In genomic region chr17:73062701-73063100, GRCm38 (mm10) we compare ENCODE assay signal across 26 mouse cellular contexts. TPM values are rescaled to one million over a fixed set of nuclear protein-coding genes. Genes with fewer than 3 reads are reported as not detected.
DNase-seq lines count a peak whose midpoint lies in the region; ATAC-seq and TF ChIP-seq lines count a peak whose summit lies in the region.
"Had no signal": no experiment of that assay in that cellular context is flagged by ENCODE, and none has a peak within 500 bp of the region (broad histone marks: within the 10 kb centered on the region; RNA-seq: fewer than 3 reads in every experiment).

No protein-coding gene starts in this region.

- no peaks in the 10 kb centered on the region for H3K27me3 ChIP-seq in limb, embryonic 12.5 days
- H3K27me3 ChIP-seq in limb, embryonic 10.5 days (ENCODE audit: low read depth, poor library complexity, severe bottlenecking): no peaks in the 10 kb centered on the region
- H3K27me3 ChIP-seq: intestine, embryonic 15.5 days; Patski had no signal

- H3K9me3 ChIP-seq in limb, embryonic 12.5 days: no peaks in the 10 kb centered on the region
- H3K9me3 ChIP-seq in limb, embryonic 10.5 days (replicated peaks): no peaks in the 10 kb centered on the region
- H3K9me3 ChIP-seq: hindbrain, embryonic 10.5 days; hindbrain, embryonic 13.5 days; intestine, embryonic 15.5 days had no signal

- whole genome bisulfite sequencing in limb, embryonic 12.5 days: 97% methylated on average over 1 of the region's 1 CpGs
- WGBS in limb, embryonic 10.5 days: 95% methylated on average over 1 of the region's 1 CpGs

- ATAC-seq in limb, embryonic 12.5 days (ENCODE audit: insufficient number of reproducible peaks, insufficient read depth, low FRiP score, low TSS enrichment, low read depth): no peak
- ATAC-seq in megakaryocyte, adult 5-6 weeks (ENCODE audit: poor library complexity, severe bottlenecking): peak; percentile 38; the same call in 1 of the 2 replicates
- ATAC-seq: CD4-positive, CD25-positive, alpha-beta regulatory T cell, adult 4 months; forebrain, embryonic 14.5 days; forebrain, postnatal 0 days; hindbrain, embryonic 16.5 days; intestine, embryonic 15.5 days; Patski had no signal

- 0 out of 2 replicates have a peak, but pooled peaks have one; percentile 44 for TF ChIP-seq POLR2A in embryonic fibroblast, embryonic 13.5 days (IDR thresholded peaks at IDR 0.05; ENCODE audit: low read depth, low read length)

- DNase-seq in limb, embryonic 10.5 days (ENCODE audit: low spot score): no peak
- DNase-seq in 416B (ENCODE audit: low read depth): peak; percentile 67
- DNase-seq in lung, postnatal 14 days: no peak
- DNase-seq in adrenal gland, adult 2 months: no peak
- no peak for DNase-seq in urinary bladder, adult 2 months (ENCODE audit: low spot score)
- DNase-seq: adrenal gland, postnatal 14 days; cerebellum, adult 11 months; cerebellum, adult 2 months; cerebellum, postnatal 10 days; cerebellum, postnatal 36 days; embryo, embryonic 11 days; forebrain, postnatal 0 days; gastrocnemius, adult 2 months; gastrocnemius, postnatal 14 days; heart, adult 18-20 months had no signal

- H3K9ac ChIP-seq in limb, embryonic 12.5 days (replicated peaks): no peak overlapping the region
- H3K9ac ChIP-seq: forebrain, postnatal 0 days; hindbrain, embryonic 13.5 days; intestine, embryonic 15.5 days had no signal

- no peak overlapping the region for H3K4me2 ChIP-seq in limb, embryonic 12.5 days
- H3K4me2 ChIP-seq: heart, embryonic 11.5 days; hindbrain, embryonic 13.5 days; intestine, embryonic 15.5 days had no signal

- TF ChIP-seq CTCF in embryonic fibroblast, embryonic 13.5 days (IDR thresholded peaks at IDR 0.05; ENCODE audit: borderline replicate concordance, insufficient read depth, low read length): no peak

- 0 out of 2 replicates have a peak overlapping the region, but pooled peaks have one; percentile 42 for H3K27ac ChIP-seq in limb, embryonic 12.5 days
- no peak overlapping the region for H3K27ac ChIP-seq in limb, embryonic 10.5 days
- peak overlapping the region; percentile 20; the same call in 1 of the 2 replicates for H3K27ac ChIP-seq in embryonic fibroblast, embryonic 13.5 days (ENCODE audit: insufficient read depth, low read length)
- H3K27ac ChIP-seq: gastrocnemius, adult 2 months; hindbrain, embryonic 10.5 days; hindbrain, embryonic 13.5 days; intestine, embryonic 15.5 days had no signal

- H3K4me1 ChIP-seq in limb, embryonic 12.5 days (replicated peaks): peaks cover 12% of the 10 kb centered on the region
- peaks cover 17% of the 10 kb centered on the region for H3K4me1 ChIP-seq in limb, embryonic 10.5 days
- peaks cover 3% of the 10 kb centered on the region; the same call in 1 of the 2 replicates for H3K4me1 ChIP-seq in embryonic fibroblast, embryonic 13.5 days (ENCODE audit: control insufficient read depth, insufficient read depth, low read length)

- no peak overlapping the region for H3K4me3 ChIP-seq in limb, embryonic 12.5 days (replicated peaks)
- no peak overlapping the region for H3K4me3 ChIP-seq in limb, embryonic 10.5 days
- H3K4me3 ChIP-seq in embryonic fibroblast, embryonic 13.5 days (ENCODE audit: insufficient read depth, low read length): no peak overlapping the region
- H3K4me3 ChIP-seq: gastrocnemius, adult 2 months; hindbrain, embryonic 10.5 days; hindbrain, embryonic 13.5 days; intestine, embryonic 15.5 days had no signal

- H3K36me3 ChIP-seq in limb, embryonic 12.5 days: no peaks in the 10 kb centered on the region
- H3K36me3 ChIP-seq in limb, embryonic 10.5 days: no peaks in the 10 kb centered on the region
- H3K36me3 ChIP-seq: hindbrain, embryonic 10.5 days; hindbrain, embryonic 13.5 days; intestine, embryonic 15.5 days had no signal

RNA-seq across cellular contexts. Expression of gene Lclat1, which starts 45.1 kb away (rescaled TPM):
- 7.5 and 9.6 TPM in 2 replicates for polyA plus RNA-seq in limb, embryonic 12.5 days (2016; fragmentation: Nextera tagmentation; extraction: Ambion mirVana)
- polyA plus RNA-seq in limb, embryonic 10.5 days (2016; fragmentation: Nextera tagmentation; extraction: Ambion mirVana): 12.1 and 12.4 TPM in 2 replicates
- polyA plus RNA-seq in embryonic fibroblast, embryonic 13.5 days (2011; ENCODE audit: insufficient read length, low read depth, missing spikeins): 73.4 and 86.8 TPM in 2 replicates
- total RNA-seq in megakaryocyte, adult 5-6 weeks (2015): 12.5 and 12.8 TPM in 2 replicates
- total RNA-seq in megakaryocyte, adult 5-6 weeks (2017): 7.0 and 9.1 TPM in 2 replicates
- 10 to 100 TPM; 40.8 to 42.6 TPM for total RNA-seq in adrenal gland, adult 2 months (2021)
- polyA plus RNA-seq in adrenal gland, adult 2 months (2012; rRNA removed): 2.0 and 4.6 TPM in 2 replicates
- polyA plus RNA-seq in urinary bladder, adult 2 months (2012; rRNA removed): 7.0 and 12.4 TPM in 2 replicates
